Mouse (Mus musculus): ENCODE measurements around the gene Fbxl12.
"Not testable (repeated sequence)": the region's sequence is repeated elsewhere in the genome, so short reads cannot be mapped to it uniquely, and the experiment has no call there.

The Fbxl12 gene

DNA sequence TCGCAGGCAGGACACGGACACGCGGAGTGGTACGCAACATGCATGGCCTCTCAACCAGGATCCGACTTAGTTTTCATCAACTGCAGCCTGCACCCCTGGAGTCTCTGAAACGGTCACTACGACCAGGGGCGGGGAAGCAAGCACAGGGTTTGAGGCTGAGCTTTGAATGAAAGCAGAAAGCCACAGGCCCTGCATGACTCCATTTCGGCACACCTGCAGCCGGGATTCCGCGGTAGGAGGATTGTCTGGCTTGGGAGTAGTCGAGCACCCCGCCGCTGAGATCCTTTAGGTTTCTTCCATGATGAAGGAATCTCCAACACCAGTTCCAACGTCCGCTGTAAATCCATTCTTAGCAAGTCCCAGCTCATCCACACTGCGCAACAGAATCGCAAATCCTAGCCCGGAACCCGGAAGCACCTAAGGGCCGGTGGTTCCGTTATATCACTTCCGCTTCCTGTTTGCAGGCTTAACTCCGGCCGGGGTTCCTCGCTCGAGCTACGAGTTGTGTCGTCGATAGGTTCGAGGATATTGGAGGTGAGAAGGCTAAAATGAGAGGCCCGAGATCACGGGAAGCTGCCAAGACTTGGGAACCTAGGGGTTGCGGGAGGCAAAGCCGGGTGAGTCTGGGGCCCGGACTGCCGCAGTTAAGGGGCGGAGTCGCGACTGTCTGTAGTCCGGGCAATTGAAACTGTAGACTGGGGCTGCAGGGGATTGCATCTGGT lies at the start of gene Fbxl12:
Gene Fbxl12 (minus strand): TSS at position 408 of the 722 bp plus-strand sequence.
- DNase-seq (ENCODE audit: low read depth): peak; percentile 89

DNA sequence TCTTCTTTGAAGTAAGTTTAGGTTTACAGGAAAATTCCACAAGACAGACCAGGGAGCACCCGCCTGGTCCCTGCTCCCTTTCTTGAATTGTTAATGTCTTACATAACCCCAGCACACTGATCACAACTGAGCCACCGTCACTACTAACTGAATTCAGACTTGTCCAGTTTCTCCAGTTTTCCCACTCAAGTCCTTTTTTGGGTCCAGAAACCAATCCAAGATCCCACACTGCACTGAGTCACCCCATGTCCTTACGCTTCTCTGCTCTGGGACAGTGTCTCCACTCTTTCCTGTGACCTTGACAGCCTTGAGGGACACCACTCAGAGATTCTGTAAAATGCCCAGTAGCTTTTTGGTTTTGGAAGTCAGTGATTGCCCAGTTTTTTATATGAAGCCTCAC lies 48.3 kb upstream of the Fbxl12 start:
- DNase-seq (ENCODE audit: low read depth): no peak

DNA sequence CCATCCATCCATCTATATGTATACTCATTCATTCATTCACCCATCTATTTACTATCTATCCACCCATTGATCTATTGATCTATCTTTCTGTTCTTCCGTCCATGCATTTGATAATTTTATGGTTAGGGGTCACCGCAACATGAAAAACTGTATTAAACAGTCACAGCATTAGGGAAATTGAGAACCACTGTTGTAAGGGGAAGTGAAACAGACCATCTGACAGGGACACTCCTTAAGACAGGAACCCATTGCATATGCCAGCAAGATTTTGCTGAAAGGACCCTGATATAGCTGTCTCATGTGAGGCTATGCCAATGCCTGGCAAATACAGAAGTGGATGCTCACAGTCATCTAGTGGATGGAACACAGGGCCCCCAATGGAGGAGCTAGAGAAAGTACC lies 45.9 kb upstream of the Fbxl12 start:
- not testable (repeated sequence) for DNase-seq (ENCODE audit: low read depth)

DNA sequence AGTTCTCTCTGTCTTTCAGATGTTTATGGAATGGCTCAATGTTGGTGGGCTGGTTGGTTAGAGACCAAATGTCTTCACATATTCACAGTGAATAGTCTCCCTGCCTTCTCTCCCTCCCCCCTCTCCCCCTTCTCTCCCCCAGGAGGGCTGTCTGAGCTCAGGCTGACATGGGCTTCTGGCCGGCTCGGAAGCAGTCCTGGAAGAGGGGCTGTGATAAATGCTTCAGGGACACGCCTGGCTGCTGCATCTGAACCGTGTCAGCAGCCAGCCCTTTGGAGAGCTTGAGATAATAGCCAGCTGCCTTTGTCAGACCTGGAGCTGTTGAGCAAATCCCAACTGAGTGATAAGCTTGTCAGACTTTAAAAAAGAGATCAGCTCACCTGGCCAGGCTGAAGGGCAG lies 45.3 kb upstream of the Fbxl12 start:
- no peak for DNase-seq (ENCODE audit: low read depth)

DNA sequence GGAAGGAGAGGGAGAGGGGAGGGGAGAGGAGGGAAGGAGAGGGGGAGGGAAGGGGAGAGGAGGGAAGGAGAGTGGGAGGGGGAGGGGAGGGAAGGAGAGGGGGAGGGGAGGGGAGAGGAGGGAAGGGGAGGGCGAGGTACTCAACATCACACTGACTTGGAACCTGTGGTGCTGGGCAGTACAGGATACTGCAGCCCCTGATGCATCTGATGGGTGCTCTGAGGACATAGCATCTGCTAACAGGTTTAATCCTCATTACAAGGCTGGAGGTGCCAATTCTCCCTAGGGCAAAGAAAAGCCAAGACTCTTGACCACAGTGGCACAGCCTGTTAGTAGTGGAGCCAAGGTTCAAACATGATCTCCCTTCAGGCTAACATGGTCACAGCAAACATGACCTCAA lies 44.8 kb upstream of the Fbxl12 start:
- DNase-seq (ENCODE audit: low read depth): no peak

DNA sequence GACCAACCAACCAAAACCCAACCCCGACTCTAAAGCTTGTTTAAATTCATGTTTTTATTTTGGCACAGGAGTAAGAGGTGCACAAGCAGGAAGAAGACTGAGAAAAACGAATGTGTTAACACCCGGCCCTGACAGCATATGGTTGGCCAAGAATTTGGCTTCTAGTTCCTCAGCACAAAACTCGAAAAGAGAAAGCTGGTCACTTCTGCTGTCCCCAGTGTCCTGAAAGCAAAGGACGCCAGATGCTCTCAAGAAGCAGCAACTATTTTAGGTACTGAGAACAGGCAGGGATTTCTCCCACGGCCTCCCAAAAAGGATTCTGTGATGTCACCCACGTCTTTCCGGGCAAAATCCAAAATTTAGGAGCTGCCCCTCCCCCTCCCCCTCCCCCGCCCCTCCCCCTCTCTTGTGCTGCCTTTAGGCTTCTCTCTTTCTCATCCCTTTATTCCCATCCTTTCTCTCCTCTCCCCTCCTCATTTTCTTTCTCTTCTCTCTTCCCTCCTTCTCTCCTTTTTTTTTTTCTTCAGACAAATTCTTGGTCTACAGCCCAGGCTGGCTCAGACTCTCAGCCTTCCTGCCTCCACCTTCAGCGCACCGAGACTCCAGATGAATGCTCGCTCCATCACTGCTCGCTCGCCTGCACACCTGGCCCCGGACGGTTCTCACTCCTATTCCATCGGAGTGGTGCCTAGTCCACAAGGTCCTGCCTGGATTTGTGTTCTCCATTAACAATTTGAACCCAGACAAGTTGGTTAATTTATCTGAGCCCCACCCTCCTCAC lies 40.7 kb upstream of the Fbxl12 start:
- no peak for DNase-seq (ENCODE audit: low read depth)

DNA sequence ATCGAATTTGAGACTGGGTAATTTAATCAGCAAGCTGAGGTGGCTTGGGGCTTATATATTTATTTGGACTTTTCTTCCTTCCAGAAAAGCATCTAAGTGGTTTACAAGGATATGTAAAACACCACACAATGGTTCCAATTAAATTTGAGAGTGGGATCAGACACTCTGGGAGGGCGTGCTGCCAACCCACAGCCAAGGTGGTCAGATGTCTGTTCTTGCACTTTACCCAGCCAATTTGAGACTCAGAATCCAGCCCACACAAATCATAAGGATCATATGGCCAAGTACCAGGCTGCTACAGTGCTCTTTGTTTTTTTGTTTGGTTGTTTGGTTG lies 37.8 kb upstream of the Fbxl12 start:
- DNase-seq (ENCODE audit: low read depth): no peak

DNA sequence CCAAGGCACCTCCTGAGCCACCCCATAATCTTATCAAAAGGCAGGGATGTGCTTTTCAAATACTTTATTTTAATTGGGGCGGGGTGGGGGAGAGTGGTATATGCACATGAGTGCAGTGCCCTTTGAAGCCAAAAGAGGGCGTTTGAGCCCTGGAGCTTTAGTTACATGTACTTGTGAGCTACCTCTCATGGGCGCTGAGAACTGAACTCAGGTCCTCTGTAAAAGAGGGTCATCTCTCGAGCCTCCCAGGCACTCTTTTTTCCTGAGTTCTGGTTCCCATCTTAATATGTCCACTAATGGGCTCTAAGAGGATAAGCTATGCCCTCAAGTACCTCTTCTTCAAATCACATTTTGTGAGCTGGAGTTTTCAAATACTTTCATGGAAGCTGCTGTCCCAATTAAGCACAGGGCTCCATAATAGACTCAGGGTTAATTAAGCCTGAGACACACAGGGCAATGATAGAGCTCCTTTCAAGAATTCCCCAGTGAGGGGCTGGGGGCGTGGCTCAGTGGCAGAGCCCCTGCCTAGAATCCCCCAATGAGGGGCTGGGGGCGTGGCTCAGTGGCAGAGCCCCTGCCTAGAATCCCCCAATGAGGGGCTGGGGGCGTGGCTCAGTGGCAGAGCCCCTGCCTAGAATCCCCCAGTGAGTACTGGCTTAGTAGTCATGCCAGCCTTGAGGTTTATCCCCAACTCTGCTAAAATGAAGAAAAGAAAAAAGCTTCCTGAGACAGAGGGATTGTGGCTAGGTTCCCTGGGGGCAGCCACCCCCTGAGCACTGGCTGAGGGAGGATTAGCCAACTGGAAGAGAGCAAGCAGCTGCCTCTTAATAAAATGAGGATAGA lies 37.2 kb upstream of the Fbxl12 start:
- DNase-seq (ENCODE audit: low read depth): no peak

DNA sequence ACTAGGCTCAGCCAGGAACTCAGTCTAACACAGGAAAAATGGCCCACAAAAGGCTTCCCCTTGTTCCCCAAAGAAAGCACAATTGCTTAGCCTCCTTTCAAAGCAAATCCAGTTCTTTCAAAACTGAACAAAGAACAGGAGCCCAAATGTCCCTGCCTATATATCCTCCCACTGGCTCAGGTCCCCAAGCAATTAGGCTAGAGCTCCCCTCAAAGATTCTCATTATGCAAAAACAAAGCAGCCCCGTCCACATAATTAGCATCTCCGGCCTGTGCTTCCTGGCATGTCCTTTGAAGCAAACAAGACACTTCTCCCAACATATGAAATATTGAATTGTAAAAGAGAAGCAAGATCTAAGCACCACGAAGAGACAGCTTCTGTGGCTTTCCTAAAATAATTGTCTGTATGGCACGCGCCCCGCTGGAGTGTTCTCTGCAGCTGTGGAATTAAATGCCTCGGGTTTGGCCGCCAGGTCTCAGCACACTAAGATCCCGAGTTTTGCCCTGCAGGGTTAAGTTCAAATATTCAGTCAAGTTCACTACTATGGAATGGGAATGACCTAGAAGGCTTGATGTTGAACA lies 35.9 kb upstream of the Fbxl12 start:
- DNase-seq (ENCODE audit: low read depth): no peak

DNA sequence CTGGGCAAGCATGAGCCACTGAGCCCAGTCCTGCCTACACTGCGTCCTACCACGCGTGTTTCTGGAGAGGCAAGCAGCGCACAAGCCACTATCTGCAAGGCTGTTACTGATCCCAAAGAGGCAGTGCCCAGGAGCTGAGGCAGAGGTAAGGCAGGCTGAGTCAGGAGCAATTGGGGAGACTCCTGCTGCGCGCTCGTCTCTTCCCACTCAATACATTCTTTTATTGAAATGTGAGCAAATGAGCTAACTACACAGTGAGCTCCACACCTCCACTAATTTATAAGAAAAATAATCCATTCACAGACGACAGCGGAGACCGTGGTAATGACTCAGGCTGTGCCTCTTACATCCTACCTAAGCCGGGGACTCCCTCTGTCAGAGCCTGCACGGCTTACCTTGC lies 33.3 kb upstream of the Fbxl12 start:
- DNase-seq (ENCODE audit: low read depth): no peak

DNA sequence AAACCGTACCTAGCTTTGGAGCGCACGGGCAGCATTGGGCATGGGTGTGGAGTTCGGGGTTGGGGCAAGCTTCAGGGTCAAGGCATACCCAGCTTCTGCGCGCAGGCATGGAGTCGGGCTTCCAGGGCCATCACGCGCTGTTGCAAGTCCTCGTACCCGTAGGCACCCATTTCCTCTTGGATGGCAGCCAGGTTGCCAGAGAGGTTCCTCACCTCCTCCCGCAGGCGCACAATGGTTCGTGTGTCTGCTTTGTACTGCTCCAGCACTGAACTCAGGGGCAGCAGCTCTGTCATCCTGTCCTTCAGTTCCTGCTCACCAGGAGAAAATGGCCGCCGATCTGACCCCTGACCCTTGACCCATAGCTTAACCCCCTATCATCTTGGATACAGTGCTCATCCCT lies 27.5 kb upstream of the Fbxl12 start:
- DNase-seq (ENCODE audit: low read depth): no peak

DNA sequence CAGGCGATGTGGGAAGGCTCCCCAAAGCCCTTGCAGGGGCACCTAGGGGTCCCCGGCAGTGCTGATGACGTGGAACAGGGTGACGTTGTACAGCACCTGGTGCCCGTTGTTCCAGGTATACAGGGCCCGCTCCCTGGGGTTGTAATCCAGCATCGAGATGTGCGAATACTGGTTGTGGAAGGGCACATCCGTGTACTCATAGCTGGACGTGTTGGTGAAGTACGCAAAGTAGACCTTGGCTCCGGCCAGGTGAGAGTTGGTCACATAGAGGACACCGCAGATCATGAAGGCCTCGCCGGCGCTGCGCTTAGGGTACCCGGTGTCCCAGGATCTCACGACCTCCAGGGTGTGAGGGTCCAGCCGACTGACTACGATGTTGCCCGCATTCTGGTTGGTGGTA lies 23.5 kb upstream of the Fbxl12 start:
- DNase-seq (ENCODE audit: low read depth): no peak

DNA sequence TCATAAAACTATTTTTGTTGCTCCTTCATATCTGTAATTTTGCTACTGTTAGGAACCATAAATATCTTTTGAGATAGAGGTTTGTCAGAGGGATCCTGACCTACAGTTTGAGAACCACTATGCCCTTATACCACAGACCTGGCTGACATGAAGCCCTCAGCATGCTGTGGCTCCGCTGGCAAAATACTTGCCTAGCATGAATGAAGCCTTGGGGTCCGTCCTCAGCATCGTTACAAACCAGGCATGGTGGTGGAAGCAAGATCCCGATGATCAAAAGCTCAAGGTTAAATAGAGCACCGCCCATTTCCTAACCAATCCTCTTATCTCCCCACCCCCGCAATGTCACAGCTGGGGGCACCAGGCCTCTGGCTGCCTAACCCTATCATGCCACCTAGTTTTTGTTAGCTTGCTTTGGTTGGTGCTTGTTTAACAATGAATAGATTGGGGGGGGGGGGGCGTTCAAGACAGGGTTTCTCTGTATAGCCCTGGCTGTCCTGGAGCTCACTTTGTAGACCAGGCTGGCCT lies 22.0 kb upstream of the Fbxl12 start:
- DNase-seq (ENCODE audit: low read depth): no peak

DNA sequence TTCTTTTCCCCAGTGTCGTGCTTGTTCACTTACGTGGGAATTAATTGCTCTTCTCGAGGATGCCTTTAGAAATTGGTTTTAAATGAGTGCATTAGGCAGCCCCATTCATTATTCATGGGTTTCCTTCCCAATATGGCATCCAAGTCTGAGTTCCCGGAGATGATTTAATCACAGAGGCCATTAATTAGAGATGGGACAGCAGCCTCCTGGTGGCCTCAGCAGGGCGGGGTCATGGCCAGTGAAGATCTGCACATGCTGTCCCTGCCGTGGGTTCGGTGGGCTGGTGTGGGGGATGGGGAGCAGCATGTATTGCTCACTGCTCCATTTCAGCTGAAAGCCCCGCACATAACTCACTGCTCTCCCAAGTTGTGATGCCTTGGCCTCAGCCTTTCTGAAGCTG lies 21.4 kb upstream of the Fbxl12 start:
- no peak for DNase-seq (ENCODE audit: low read depth)

DNA sequence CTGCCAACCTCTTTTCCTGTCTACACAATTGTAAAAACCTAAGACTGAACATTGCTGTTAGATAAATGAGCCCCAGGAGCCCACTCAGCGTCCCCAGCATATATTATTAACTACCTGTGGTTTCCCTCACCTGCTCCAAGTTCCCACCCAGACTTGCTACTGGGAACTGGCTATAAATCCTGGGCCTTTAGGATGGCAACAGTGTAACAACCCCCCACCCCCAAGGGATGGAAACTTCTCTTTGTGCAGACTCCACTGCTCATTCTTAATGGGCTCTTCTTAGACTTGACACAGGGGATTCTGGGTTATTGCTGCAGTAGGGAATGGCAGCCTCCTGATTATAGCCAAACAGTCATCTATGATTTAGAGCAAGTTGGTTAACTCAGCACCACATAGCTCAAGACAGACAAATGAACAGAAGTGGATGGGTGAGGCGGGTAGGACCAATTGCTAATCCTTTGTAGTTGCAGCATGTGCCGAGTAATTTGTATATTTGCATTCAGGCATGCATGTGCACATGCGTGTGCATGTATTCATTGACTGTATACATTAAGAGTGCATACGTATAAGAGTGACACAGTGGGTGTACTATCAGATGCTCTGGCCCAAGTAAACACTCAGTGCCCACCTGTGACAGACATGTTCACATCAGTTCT lies 20.5 kb upstream of the Fbxl12 start:
- DNase-seq (ENCODE audit: low read depth): no peak

DNA sequence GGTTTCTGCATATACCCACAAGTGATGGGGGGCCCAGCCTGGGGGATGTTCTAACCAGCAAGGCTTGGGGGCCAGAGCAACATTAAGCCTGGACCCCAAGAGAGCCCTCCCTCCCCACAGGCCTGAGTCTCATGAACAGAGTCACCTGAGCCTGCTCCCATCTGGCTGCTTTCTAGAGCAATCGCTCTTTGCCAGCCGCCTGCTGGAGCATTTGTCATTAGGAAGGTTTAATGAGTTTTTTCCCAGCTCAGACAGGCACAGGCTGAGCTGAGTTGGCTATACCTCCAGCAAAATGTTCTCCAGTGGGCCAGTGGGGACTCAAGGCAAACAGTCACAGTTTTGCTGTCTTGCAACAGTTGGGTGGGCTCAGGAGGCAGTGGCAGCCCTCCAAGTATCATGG lies 19.8 kb upstream of the Fbxl12 start:
- no peak for DNase-seq (ENCODE audit: low read depth)

DNA sequence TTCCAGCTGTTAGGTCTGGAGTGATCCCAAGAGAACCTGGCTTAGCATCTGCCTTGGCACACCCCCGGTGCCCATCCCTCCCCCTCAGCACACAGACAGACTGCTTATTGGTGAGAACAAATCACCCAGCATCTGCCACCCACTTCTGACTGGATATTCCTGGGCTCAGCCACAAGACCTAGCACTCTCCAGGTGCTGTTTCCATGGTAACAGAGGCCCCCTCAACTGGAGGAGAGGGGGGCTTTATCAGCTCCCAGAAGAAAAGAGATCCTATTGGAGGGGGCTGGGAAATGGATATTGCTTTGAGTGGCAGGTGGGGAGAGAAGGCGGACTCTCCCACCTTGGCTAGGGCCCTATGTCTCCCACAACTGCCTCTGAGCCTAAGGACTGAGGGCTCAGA lies 19.4 kb upstream of the Fbxl12 start:
- no peak for DNase-seq (ENCODE audit: low read depth)

DNA sequence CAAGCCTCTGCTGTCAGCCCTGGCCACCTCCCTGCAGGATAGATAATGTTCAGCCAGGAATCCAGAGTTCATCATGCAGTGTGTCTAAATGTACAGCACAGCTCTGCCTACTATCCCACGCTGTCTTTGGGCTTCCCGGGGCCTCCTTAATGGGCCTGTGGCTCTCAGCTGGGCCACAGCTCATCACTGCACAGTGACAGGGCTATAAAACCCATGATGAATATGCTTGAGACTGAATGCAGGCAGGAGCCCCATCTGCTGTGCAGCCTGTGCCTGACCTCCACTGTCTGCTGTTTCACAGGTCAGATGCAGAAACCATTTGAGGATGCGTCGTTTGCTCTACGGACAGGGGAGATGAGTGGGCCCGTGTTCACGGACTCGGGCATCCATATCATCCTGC lies 18.3 kb upstream of the Fbxl12 start:
- DNase-seq (ENCODE audit: low read depth): no peak

DNA sequence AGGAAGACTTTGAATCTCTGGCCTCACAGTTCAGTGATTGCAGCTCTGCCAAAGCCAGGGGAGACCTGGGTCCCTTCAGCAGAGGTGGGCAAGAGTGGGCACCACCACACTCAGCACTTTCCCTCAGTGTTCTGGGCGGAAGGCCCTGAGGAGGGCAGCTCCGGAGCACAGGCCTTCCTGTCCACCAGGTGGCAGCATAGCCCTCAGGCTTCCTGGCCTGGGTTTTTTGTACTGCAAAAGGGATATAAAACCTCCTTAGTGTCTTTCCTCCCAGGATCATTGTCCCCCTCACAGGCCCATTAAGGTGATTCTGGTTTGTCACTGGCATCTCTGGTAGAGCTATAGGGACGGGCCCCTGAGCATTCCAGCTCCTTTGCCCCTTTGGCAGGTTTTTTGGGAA lies 17.8 kb upstream of the Fbxl12 start:
- DNase-seq (ENCODE audit: low read depth): peak; percentile 70

DNA sequence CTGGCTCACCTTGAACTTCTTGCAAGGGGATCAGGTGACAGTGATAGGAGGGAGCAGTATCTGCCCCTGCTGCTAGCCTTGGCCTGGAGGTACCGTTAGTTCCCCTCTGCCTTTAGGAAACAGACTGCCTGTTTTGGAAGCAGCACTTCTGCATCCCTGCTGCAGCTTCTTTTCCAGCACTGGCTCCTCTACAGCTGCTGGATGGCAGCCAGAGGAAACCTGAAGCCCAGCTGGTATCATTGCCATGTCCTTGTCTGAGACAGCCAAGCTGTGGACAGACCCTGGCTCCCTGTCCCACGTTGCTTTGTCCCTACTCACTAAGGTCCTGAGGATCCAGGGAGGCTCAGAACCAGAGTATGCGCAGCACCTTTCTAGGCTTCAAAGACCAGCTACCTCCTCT lies 13.0 kb upstream of the Fbxl12 start:
- no peak for DNase-seq (ENCODE audit: low read depth)

DNA sequence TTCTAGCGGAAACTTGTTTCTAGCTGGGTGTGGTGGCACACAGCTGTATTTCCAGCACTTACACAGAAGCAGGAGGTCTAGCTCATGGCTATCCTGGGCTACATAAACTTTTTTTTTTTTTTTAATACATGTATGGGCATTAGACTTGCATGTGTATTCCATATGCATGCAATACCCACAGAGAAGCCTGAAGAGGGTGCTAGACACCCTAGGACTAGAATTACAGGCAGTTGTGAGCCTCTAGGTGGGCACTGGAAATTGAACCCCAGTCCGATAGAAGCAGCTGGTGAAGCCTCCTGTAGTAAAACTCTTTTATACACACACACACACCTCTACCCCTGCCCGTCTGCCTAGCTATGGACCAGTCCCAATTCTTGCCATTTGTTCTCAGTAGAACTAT lies 9.3 kb upstream of the Fbxl12 start:
- DNase-seq (ENCODE audit: low read depth): no peak

DNA sequence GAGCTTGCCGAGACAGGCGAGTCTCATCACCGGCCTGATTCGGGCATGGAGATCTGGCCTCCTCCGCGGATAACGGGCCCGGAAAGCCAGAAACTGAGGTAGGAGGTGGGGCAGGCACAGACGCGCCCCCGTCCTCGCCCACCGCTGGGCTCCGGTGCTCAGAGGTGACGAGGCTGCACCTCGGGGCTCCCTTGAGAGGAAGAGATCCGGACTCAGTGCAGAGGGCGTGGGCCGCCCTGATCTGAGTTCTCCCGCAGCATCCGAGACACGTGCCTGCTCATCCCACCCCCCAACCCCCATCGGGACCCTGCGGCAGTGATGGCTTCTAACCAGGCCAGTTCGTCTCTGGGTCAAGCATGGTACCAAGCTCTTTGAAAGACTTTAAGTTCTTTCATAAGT lies 7.7 kb upstream of the Fbxl12 start:
- DNase-seq (ENCODE audit: low read depth): no peak

Data from naive thymus-derived CD4-positive, alpha-beta T cell, adult 2 months (primary cell).